Mouse (Mus musculus) lung, postnatal 25 days (tissue): ENCODE measurements around the gene Hapln2.

ENCODE experiments used
- DNase-seq: peaks from one replicate; pipeline ENCODE4 v3.0.0; 2022; ENCODE audit warnings: low spot score

Hapln2 gene

GRCm38 (mm10) chr3:88027434-88028186, at the start of gene Hapln2:
TSS of gene Hapln2 (minus strand) at chr3:88027583.
- DNase-seq: no peak

DNA sequence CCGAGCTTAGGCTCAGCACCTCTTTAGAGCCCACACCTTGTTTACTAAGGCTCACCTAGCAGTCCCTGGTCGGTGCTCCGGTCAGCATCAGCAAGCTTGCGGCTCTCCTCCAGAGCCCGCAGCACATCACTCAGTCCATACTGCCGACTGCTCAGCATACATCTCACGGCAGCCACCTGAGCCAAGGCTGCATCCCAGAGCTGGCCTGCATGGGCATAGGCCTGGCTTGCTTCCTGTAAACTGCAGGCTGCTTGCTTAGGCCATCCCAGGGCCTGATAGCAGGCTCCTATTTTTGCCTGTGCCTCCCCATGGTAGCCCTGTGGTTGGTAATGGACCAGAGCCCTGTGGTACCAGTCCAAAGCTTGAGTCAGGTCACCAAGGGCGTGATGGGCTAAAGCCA, 47.4 kb upstream of the Hapln2 start:
- DNase-seq: no peak

- no peak for DNase-seq
These were observed 47.0 kb upstream of the Hapln2 start for GRCm38 (mm10) chr3:88074351-88074750.

- DNase-seq: no peak
These were observed 46.2 kb upstream of the Hapln2 start for GRCm38 (mm10) chr3:88073631-88074030.

GRCm38 (mm10) chr3:88071783-88072182, 44.4 kb upstream of the Hapln2 start:
- DNase-seq: peak; percentile 86

DNA sequence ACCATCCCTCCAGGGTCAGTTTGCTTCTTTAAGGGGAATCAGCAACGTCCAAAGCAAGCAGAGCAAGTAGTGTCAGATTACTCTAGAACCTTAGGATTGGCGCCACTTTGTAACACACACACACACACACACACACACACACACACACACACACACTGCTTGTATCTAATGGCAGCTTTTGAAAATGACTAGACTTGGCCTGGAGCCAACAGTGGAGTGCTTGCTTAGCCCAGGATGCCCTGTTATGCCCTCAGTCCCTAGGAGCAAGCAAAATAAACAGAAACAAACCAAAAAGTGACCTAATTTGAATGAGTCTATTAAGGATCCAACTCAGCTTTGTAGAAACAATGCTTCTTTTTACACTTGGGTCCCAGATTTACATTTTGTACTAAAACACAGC, 41.0 kb upstream of the Hapln2 start:
- peak; percentile 75 for DNase-seq

DNA sequence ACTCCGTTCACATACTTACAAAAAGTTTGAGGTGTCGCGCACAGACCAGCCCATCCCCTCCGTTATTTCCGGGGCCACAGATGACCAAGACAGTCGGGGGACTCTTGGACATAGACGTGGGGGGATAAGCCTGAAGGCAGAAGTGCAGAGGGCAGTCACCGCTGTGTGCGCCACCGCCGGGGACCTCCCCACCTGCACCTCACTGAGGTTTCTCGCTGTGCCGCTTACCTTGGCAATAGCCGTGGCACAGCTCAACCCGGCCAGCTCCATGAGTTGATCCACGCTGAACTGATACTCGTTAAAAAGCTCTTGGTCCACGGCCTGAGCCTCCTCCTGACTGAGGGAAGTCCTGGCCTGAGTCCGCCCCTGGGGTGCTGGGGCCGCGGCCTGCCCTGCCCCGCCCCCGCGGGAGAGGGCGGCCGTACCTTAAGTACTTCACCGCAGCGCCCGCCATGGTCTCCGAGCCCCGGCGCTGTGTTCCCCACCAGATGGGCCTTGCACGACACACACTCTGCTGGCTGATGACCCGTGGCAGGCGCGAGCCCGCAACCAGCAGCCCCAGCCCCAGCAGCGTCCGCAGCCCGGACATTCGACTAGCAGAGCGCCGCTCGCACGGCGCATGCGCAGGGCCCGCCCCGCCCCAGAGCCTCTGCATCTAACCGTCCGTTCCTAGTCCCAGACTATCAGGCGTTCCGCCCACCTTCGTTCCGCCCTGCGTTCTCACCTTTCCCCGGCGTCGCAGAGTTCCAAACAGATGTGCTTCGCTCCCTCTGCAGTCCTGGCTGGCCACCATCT, 30.7 kb upstream of the Hapln2 start, which contains the start of gene Naxe:
Gene Naxe, minus strand, starts transcription at position 594 of the 795 bp plus-strand sequence.
- DNase-seq: peak; percentile 85

DNA sequence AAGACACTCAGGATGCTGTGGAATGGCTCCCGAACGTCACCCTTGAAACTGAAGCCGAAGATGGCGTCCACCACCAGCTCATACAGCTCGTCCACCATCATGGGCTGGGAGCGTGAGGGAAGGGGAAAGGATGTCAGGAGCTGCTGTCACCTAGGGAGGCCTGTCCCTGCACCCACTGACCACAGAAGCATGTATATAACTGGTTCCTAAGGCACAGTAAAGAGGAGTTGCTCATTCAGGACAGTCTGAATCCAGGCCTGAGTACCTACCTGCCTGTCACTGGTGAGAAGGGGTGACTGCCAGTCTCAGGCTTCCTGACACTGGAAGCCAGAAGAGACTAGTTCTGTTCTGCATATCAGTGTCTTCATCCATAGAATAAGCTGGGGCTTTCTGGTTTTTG, 29.6 kb upstream of the Hapln2 start:
- DNase-seq: no peak

GRCm38 (mm10) chr3:88049532-88049931, 22.1 kb upstream of the Hapln2 start:
- DNase-seq: peak; percentile 76

DNA sequence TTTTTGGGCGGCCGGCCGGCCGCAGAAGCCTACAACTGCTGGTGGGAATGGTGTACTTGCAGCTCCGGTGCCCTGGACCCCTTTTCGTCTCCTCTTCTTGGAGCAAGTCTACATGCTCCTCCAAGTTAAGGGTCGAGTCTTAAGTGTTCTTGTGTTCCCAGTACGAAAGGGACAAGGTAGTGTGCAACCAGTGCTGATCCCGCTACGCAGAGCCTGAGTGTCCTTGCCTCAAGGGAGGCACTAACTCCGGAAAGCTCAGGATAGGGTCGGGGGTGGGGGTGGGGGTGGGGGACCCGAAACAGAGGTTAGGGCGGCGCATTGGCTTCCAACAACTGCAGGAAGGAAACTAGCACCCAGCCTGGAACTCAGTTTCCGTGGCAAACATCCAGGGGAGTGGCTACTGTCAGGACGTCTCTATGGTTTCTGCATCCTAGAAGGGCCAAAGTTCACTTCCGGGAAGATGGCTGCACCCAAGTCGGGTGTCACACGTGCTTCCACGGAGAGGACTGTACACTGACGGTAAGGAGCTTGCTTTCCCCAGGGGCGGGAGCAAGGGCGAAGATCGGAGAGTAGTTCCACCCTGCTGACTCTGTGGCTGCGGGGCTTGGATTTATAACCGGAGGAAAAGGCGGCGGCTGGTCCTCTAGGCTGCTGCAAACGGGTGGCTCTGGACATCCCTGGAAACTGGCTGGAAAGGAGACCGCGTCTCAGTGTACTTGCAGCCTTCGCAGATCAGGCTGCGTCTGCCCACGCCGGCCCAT, 15.5 kb upstream of the Hapln2 start, which contains the start of gene Gpatch4:
Gene Gpatch4, plus strand, starts transcription at position 448 of the 761 bp plus-strand sequence.
- DNase-seq: peak; percentile 94

DNA sequence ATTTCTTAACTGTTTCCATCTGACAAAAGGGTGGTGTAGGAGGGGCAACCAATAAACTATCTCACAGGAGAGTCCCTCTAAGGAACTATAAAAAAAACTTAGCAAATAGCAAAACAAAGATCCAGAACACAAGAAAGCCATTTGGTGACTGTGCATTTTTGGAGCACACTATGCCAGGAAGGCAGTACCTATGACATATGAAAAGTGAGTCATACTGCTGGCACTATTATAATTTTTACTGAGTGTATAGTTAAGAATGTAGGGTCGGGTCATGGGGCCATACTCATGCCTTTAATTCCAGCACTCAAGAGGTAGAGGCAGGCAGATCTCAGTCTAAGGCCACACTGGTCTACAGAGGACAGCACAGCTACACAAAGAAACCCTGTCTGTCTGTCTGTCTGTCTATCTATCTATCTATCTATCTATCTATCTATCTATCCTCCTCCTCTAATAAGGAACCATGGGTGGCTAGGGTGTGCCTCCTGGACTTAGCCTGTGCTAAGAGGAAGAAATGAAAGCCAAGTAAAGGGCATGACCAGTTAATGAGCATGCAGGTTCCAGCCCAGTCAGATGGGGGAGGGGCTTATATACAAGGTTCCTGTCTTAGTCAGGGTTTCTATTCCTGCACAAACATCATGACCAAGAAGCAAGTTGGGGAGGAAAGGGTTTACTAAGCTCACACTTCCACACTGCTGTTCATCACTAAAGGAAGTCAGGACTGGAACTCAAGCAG, 8.3 kb upstream of the Hapln2 start:
- no peak for DNase-seq

DNA sequence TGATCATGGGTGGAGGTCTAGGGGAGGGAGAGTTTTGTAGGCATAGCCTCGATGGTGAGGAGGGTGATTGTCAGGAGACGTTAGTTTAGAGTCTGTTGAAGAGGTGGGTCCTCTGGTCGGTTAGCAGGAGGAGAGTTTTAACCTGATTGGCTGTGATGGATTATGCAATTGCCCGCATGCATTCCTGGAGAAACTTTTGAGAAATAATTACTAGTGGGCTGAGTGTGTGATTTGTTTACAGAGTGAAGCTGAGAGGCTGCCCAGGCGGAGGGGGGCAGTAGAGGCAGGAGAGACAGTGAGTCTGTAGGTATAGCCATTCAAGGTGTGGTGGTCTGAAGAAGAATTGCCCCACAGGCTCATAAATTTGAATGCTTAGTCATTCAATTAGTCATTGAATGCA, 6.1 kb upstream of the Hapln2 start:
- peak; percentile 67 for DNase-seq

GRCm38 (mm10) chr3:88030608-88031395, 3.4 kb upstream of the Hapln2 start:
- peak; percentile 87 for DNase-seq

DNA sequence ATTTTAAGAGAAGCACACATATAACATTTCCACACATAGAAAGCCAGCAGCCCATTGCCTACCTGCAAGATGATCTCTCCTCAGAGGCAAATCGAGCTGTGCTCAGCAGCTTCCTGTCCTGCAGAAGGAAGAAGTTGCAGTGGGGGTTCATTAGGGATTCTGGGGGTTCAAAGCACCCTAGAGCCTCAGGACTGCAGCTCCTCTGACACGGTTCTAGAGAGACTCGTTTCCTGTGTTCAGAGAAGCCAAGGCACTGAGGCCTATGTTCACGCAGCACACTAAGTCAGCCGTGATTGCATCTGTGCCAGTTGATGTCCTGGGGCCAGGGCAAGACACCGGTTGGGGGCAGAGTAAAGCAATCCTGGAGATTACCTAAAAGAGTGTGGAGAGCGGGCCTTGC, 560 bp downstream of the Hapln2 start:
- no peak for DNase-seq

DNA sequence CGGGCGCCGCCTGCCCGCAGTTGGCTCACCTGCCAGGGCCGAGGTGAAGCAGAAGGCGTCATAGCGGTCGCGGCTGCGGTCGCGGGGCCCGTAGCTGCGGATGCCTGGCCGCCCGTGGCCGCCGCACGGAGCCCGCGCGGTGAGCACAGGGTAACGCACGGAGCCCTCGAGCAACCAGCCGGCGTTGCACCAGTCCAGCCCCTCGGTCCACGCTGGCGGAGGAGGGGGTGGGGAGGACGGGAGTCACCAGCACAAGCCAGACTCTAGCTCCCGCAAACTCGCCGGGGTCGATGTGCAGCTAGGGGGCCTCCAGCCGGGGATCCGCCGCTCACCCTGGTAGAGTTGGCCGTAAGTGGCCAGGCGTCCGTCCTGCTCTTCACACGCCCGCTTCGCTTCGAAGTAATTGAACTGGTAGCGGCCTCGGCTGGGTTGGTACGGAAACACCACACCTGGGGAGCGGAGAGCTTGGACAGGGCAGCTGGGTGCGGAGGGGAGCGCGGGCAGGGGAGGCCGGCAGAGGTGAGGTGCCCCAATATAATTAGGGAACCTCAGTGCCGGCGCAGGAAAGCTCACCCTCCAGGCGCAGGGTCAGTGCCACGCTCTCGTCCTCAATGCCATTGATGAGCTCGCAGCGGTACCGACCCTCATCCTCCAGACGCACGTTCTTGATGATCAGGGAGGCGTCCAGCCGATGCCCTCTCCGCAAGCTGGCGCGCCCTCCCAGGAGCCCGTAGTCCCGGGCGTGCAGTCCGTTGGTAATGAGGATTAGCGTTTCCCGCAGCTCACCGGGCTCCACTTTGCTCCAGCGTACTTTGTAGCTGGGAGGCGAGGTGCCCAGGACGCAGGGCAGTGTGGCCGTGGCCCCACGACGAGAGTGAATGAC, 4.0 kb downstream of the Hapln2 start:
- DNase-seq: no peak

GRCm38 (mm10) chr3:88022322-88023191, 4.8 kb downstream of the Hapln2 start:
- peak; percentile 94 for DNase-seq

- DNase-seq: no peak
These were observed 16.6 kb downstream of the Hapln2 start for GRCm38 (mm10) chr3:88010634-88011265.
